Mouse (Mus musculus) frontal cortex, adult (tissue): Measurements from ENCODE around the gene Slc8a2.
A peak's percentile ranks its signal among the peaks of the same experiment; 100 is the strongest.

Source experiments
- ATAC-seq: cut with Nextera tagmentation; 2 replicates; pipeline ENCODE4 v1.9.2; 2017; ENCODE audit warnings: mild to moderate bottlenecking, moderate library complexity, mixed read lengths; ENCODE audit not compliant: low TSS enrichment

Gene Slc8a2

GRCm38 (mm10) chr7:16125829-16126228 is 3.8 kb upstream of the Slc8a2 start:
- ATAC-seq, result no peak

GRCm38 (mm10) chr7:16128344-16128743 is 1.3 kb upstream of the Slc8a2 start:
- no peak for ATAC-seq

- no peak for ATAC-seq
These were observed 727 bp upstream of the Slc8a2 start for GRCm38 (mm10) chr7:16128899-16129298.

- ATAC-seq, result peak; percentile 7; the same call in 1 of the 2 replicates
These were observed 443 bp downstream of the Slc8a2 start for GRCm38 (mm10) chr7:16129846-16130691.

- ATAC-seq, result 0 out of 2 replicates have a peak, but pooled peaks have one; percentile 3
These were observed 1.5 kb downstream of the Slc8a2 start for GRCm38 (mm10) chr7:16130956-16131634.

- ATAC-seq, result no peak
These were observed 2.5 kb downstream of the Slc8a2 start for GRCm38 (mm10) chr7:16132161-16132581.

GRCm38 (mm10) chr7:16132926-16133325 is 3.3 kb downstream of the Slc8a2 start:
- ATAC-seq, result no peak

GRCm38 (mm10) chr7:16133691-16134090 is 4.1 kb downstream of the Slc8a2 start:
- no peak for ATAC-seq

- peak; percentile 32 for ATAC-seq
These were observed 5.3 kb downstream of the Slc8a2 start for GRCm38 (mm10) chr7:16134951-16135392.

GRCm38 (mm10) chr7:16146489-16147410 is 17.1 kb downstream of the Slc8a2 start:
- ATAC-seq, result peak; percentile 8; the same call in 1 of the 2 replicates

- no peak for ATAC-seq
These were observed 18.0 kb downstream of the Slc8a2 start for GRCm38 (mm10) chr7:16147643-16148042.

- ATAC-seq, result peak; percentile 62
These were observed 19.6 kb downstream of the Slc8a2 start for GRCm38 (mm10) chr7:16149241-16149640.

- no peak for ATAC-seq
These were observed 20.8 kb downstream of the Slc8a2 start for GRCm38 (mm10) chr7:16150191-16151145.

- peak; percentile 16; the same call in 1 of the 2 replicates for ATAC-seq
These were observed 23.9 kb downstream of the Slc8a2 start for GRCm38 (mm10) chr7:16153522-16153921.

- ATAC-seq, result peak; percentile 18; the same call in 1 of the 2 replicates
These were observed 25.7 kb downstream of the Slc8a2 start for GRCm38 (mm10) chr7:16155132-16155872.

- ATAC-seq, result peak; percentile 31; the same call in 1 of the 2 replicates
These were observed 26.6 kb downstream of the Slc8a2 start for GRCm38 (mm10) chr7:16156105-16156714.

GRCm38 (mm10) chr7:16158735-16159134 is 29.1 kb downstream of the Slc8a2 start:
- ATAC-seq, result no peak

GRCm38 (mm10) chr7:16160702-16161101 is 31.1 kb downstream of the Slc8a2 start:
- peak; percentile 48 for ATAC-seq

- no peak for ATAC-seq
These were observed 31.7 kb downstream of the Slc8a2 start for GRCm38 (mm10) chr7:16161302-16161701.
